Mouse (Mus musculus) MN1 (cell line): ENCODE measurements around the gene Cdc40.

Experiments
- DNase-seq: peaks from one replicate; pipeline ENCODE4 v3.0.0-alpha.2; 2016; ENCODE audit warnings: low spot score

Gene Cdc40

GRCm38 (mm10) chr10:40882831-40883643 is at the start of gene Cdc40, which contains the start of gene Wasf1:
Gene Cdc40, minus strand, starts transcription at chr10:40883311.
Gene Wasf1, plus strand, starts transcription at chr10:40883475.
- DNase-seq: peak; percentile 100

- no peak for DNase-seq
These were observed 36.4 kb upstream of the Cdc40 start for GRCm38 (mm10) chr10:40919464-40919863.

- DNase-seq: no peak
These were observed 35.7 kb upstream of the Cdc40 start for GRCm38 (mm10) chr10:40918669-40919440.

- DNase-seq: no peak
These were observed 32.1 kb upstream of the Cdc40 start for GRCm38 (mm10) chr10:40915240-40915639.

GRCm38 (mm10) chr10:40910811-40911210 is 27.7 kb upstream of the Cdc40 start:
- DNase-seq: no peak

GRCm38 (mm10) chr10:40908580-40908979 is 25.5 kb upstream of the Cdc40 start:
- DNase-seq: peak; percentile 49

- peak; percentile 71 for DNase-seq
These were observed 23.7 kb upstream of the Cdc40 start for GRCm38 (mm10) chr10:40906802-40907201.

GRCm38 (mm10) chr10:40906131-40906530 is 23.0 kb upstream of the Cdc40 start:
- DNase-seq: no peak

- DNase-seq: peak; percentile 32
These were observed 18.7 kb upstream of the Cdc40 start for GRCm38 (mm10) chr10:40901786-40902185.

GRCm38 (mm10) chr10:40896656-40897055 is 13.5 kb upstream of the Cdc40 start:
- DNase-seq: no peak

GRCm38 (mm10) chr10:40895765-40896164 is 12.7 kb upstream of the Cdc40 start:
- no peak for DNase-seq

- DNase-seq: peak; percentile 37
These were observed 6.0 kb upstream of the Cdc40 start for GRCm38 (mm10) chr10:40889146-40889545.

- no peak for DNase-seq
These were observed 4.2 kb upstream of the Cdc40 start for GRCm38 (mm10) chr10:40887316-40887715.

- no peak for DNase-seq
These were observed 2.3 kb upstream of the Cdc40 start for GRCm38 (mm10) chr10:40885432-40885831.

- peak; percentile 78 for DNase-seq
These were observed 1.2 kb upstream of the Cdc40 start for GRCm38 (mm10) chr10:40884279-40884806.

- peak; percentile 94 for DNase-seq
These were observed 650 bp upstream of the Cdc40 start for GRCm38 (mm10) chr10:40883644-40884278.

GRCm38 (mm10) chr10:40882333-40882732 is 778 bp downstream of the Cdc40 start:
- no peak for DNase-seq

GRCm38 (mm10) chr10:40881236-40881635 is 1.9 kb downstream of the Cdc40 start:
- DNase-seq: peak; percentile 29

GRCm38 (mm10) chr10:40879969-40880368 is 3.1 kb downstream of the Cdc40 start:
- no peak for DNase-seq

GRCm38 (mm10) chr10:40878246-40878645 is 4.9 kb downstream of the Cdc40 start:
- DNase-seq: no peak

- DNase-seq: no peak
These were observed 11.1 kb downstream of the Cdc40 start for GRCm38 (mm10) chr10:40872052-40872451.

- DNase-seq: no peak
These were observed 11.8 kb downstream of the Cdc40 start for GRCm38 (mm10) chr10:40871301-40871700.
